Mouse (Mus musculus): Measurements from ENCODE around the gene Hsbp1. TPM values are rescaled to one million over a fixed set of nuclear protein-coding genes. Genes with fewer than 3 reads are reported as not detected.
"Not testable (repeated sequence)": the region's sequence is repeated elsewhere in the genome, so short reads cannot be mapped to it uniquely, and the experiment has no call there.

Hsbp1 gene
- polyA plus RNA-seq, 1 experiment from 2014 or later, result 321 TPM

- no peak for ATAC-seq (ENCODE audit: insufficient number of reproducible peaks, low FRiP score, low TSS enrichment, low read depth)
- Histone ChIP-seq H3K27ac (no peak overlapping the region), H3K4me3 (no peak overlapping the region), H3K9me3 (no peaks in the 10 kb centered on the region), H3K27me3 (no peaks in the 10 kb centered on the region), H3K36me3 (peaks cover 32% of the 10 kb centered on the region), H3K9ac (no peak overlapping the region), H3K4me1 (no peaks in the 10 kb centered on the region), H3K4me2 (no peak overlapping the region)
- WGBS, result 79% methylated on average over 10 of the region's 10 CpGs
Measured at GRCm38 (mm10) chr8:119352977-119353658, 8.8 kb downstream of the Hsbp1 start.

GRCm38 (mm10) chr8:119353659-119354023, 9.4 kb downstream of the Hsbp1 start:
- 81% methylated on average over 6 of the region's 6 CpGs for WGBS
- no peak overlapping the region for H3K4me2 ChIP-seq
- ATAC-seq (ENCODE audit: insufficient number of reproducible peaks, low FRiP score, low TSS enrichment, low read depth), result no peak

GRCm38 (mm10) chr8:119356631-119357030, 12.3 kb downstream of the Hsbp1 start:
- WGBS, result 71% methylated on average over 5 of the region's 5 CpGs
- not testable (repeated sequence) for ATAC-seq (ENCODE audit: insufficient number of reproducible peaks, low FRiP score, low TSS enrichment, low read depth); H3K27ac ChIP-seq

More at GRCm38 (mm10) chr8:119353659-119354023, 9.4 kb downstream of the Hsbp1 start:
- Histone ChIP-seq H3K9me3 (no peaks in the 10 kb centered on the region), H3K4me1 (no peaks in the 10 kb centered on the region), H3K27me3 (no peaks in the 10 kb centered on the region), H3K36me3 (peaks cover 27% of the 10 kb centered on the region), H3K9ac (no peak overlapping the region), H3K4me3 (no peak overlapping the region), H3K27ac (no peak overlapping the region)

GRCm38 (mm10) chr8:119358175-119358574, 13.9 kb downstream of the Hsbp1 start:
- H3K4me3 ChIP-seq, result no peak overlapping the region
- H3K36me3 ChIP-seq, result no peaks in the 10 kb centered on the region
- WGBS, result 42% methylated on average over 7 of the region's 7 CpGs
- H3K4me2 ChIP-seq, result no peak overlapping the region
- no peaks in the 10 kb centered on the region for H3K4me1 ChIP-seq
- H3K9me3 ChIP-seq, result no peaks in the 10 kb centered on the region
- H3K9ac ChIP-seq, result no peak overlapping the region
- no peak for ATAC-seq (ENCODE audit: insufficient number of reproducible peaks, low FRiP score, low TSS enrichment, low read depth)
- H3K27ac ChIP-seq, result no peak overlapping the region
- no peaks in the 10 kb centered on the region for H3K27me3 ChIP-seq

More at GRCm38 (mm10) chr8:119356631-119357030, 12.3 kb downstream of the Hsbp1 start:
- H3K9me3 ChIP-seq, H3K4me1 ChIP-seq, H3K9ac ChIP-seq, H3K4me3 ChIP-seq, H3K36me3 ChIP-seq, H3K27me3 ChIP-seq, H3K4me2 ChIP-seq: not testable (repeated sequence)

- Histone ChIP-seq H3K36me3 (no peaks in the 10 kb centered on the region), H3K4me1 (no peaks in the 10 kb centered on the region), H3K27me3 (no peaks in the 10 kb centered on the region), H3K27ac (no peak overlapping the region), H3K4me3 (no peak overlapping the region), H3K9ac (no peak overlapping the region), H3K9me3 (no peaks in the 10 kb centered on the region), H3K4me2 (no peak overlapping the region)
- WGBS, result 42% methylated on average over 14 of the region's 14 CpGs
- ATAC-seq (ENCODE audit: insufficient number of reproducible peaks, low FRiP score, low TSS enrichment, low read depth), result no peak
Measured at GRCm38 (mm10) chr8:119358836-119359235, 14.5 kb downstream of the Hsbp1 start.

- Histone ChIP-seq H3K4me3 (no peak overlapping the region), H3K4me2 (no peak overlapping the region), H3K36me3 (no peaks in the 10 kb centered on the region), H3K4me1 (no peaks in the 10 kb centered on the region), H3K27me3 (no peaks in the 10 kb centered on the region), H3K9me3 (no peaks in the 10 kb centered on the region), H3K9ac (no peak overlapping the region), H3K27ac (no peak overlapping the region)
- 65% methylated on average over 8 of the region's 8 CpGs for WGBS
- no peak for ATAC-seq (ENCODE audit: insufficient number of reproducible peaks, low FRiP score, low TSS enrichment, low read depth)
Measured at GRCm38 (mm10) chr8:119360686-119361295, 16.5 kb downstream of the Hsbp1 start.

- not testable (repeated sequence) for H3K9me3 ChIP-seq; ATAC-seq (ENCODE audit: insufficient number of reproducible peaks, low FRiP score, low TSS enrichment, low read depth); H3K27ac ChIP-seq; H3K4me1 ChIP-seq; H3K36me3 ChIP-seq; H3K27me3 ChIP-seq; H3K4me2 ChIP-seq; H3K9ac ChIP-seq; H3K4me3 ChIP-seq
- 85% methylated on average over 9 of the region's 9 CpGs for WGBS
Measured at GRCm38 (mm10) chr8:119374716-119375115, 30.4 kb downstream of the Hsbp1 start.

- Histone ChIP-seq H3K27ac (no peak overlapping the region), H3K9me3 (no peaks in the 10 kb centered on the region), H3K4me1 (no peaks in the 10 kb centered on the region), H3K9ac (no peak overlapping the region), H3K36me3 (no peaks in the 10 kb centered on the region), H3K27me3 (peaks cover 4% of the 10 kb centered on the region; the same call in 1 of the 2 replicates), H3K4me2 (no peak overlapping the region), H3K4me3 (no peak overlapping the region)
- 79% methylated on average over 7 of the region's 7 CpGs for WGBS
- no peak for ATAC-seq (ENCODE audit: insufficient number of reproducible peaks, low FRiP score, low TSS enrichment, low read depth)
Measured at GRCm38 (mm10) chr8:119378476-119378875, 34.2 kb downstream of the Hsbp1 start.

- Histone ChIP-seq H3K4me3 (no peak overlapping the region), H3K9ac (no peak overlapping the region), H3K4me1 (no peaks in the 10 kb centered on the region), H3K4me2 (no peak overlapping the region), H3K27ac (no peak overlapping the region), H3K27me3 (peaks cover 8% of the 10 kb centered on the region), H3K9me3 (no peaks in the 10 kb centered on the region), H3K36me3 (no peaks in the 10 kb centered on the region)
- ATAC-seq (ENCODE audit: insufficient number of reproducible peaks, low FRiP score, low TSS enrichment, low read depth), result no peak
- WGBS, result 39% methylated on average over 4 of the region's 4 CpGs
Measured at GRCm38 (mm10) chr8:119380619-119381018, 36.3 kb downstream of the Hsbp1 start.

- ATAC-seq (ENCODE audit: insufficient number of reproducible peaks, low FRiP score, low TSS enrichment, low read depth), result no peak
- Histone ChIP-seq H3K27me3 (peaks cover 24% of the 10 kb centered on the region), H3K4me1 (no peaks in the 10 kb centered on the region), H3K36me3 (no peaks in the 10 kb centered on the region), H3K9me3 (no peaks in the 10 kb centered on the region), H3K27ac (no peak overlapping the region), H3K9ac (no peak overlapping the region), H3K4me3 (no peak overlapping the region), H3K4me2 (no peak overlapping the region)
- WGBS, result 20% methylated on average over 10 of the region's 10 CpGs
Measured at GRCm38 (mm10) chr8:119384478-119384877, 40.2 kb downstream of the Hsbp1 start.

GRCm38 (mm10) chr8:119385854-119386253, 41.6 kb downstream of the Hsbp1 start:
- Histone ChIP-seq H3K4me3 (no peak overlapping the region), H3K9me3 (no peaks in the 10 kb centered on the region), H3K36me3 (no peaks in the 10 kb centered on the region), H3K27me3 (peaks cover 24% of the 10 kb centered on the region), H3K4me2 (no peak overlapping the region), H3K27ac (no peak overlapping the region), H3K9ac (no peak overlapping the region), H3K4me1 (no peaks in the 10 kb centered on the region)
- ATAC-seq (ENCODE audit: insufficient number of reproducible peaks, low FRiP score, low TSS enrichment, low read depth), result no peak
- WGBS, result 68% methylated on average over 6 of the region's 6 CpGs

- no peaks in the 10 kb centered on the region for H3K4me1 ChIP-seq
- no peaks in the 10 kb centered on the region for H3K9me3 ChIP-seq
- H3K4me2 ChIP-seq, result no peak overlapping the region
- H3K9ac ChIP-seq, result no peak overlapping the region
- H3K27ac ChIP-seq, result no peak overlapping the region
- peaks cover 24% of the 10 kb centered on the region for H3K27me3 ChIP-seq
- ATAC-seq (ENCODE audit: insufficient number of reproducible peaks, low FRiP score, low TSS enrichment, low read depth), result no peak
- 79% methylated on average over 6 of the region's 6 CpGs for WGBS
- H3K36me3 ChIP-seq, result no peaks in the 10 kb centered on the region
- no peak overlapping the region for H3K4me3 ChIP-seq
Measured at GRCm38 (mm10) chr8:119386988-119387387, 42.7 kb downstream of the Hsbp1 start.
